Mouse (Mus musculus) ES-E14 (cell line): Measurements from ENCODE around the gene Doxl2.

ENCODE experiments used
- CHD2 ChIP-seq: IDR thresholded peaks from 2 replicates; pipeline ENCODE4 v1.6.1; 2014; ENCODE audit warnings: mild to moderate bottlenecking, low read depth, low read length, inconsistent platforms
- HCFC1 ChIP-seq: IDR thresholded peaks from 2 replicates; pipeline ENCODE4 v1.6.1; 2012; ENCODE audit warnings: low read length, inconsistent platforms, borderline replicate concordance; ENCODE audit not compliant: insufficient read depth
- MAFK ChIP-seq: IDR thresholded peaks from 2 replicates; pipeline ENCODE4 v1.6.1; 2014; ENCODE audit warnings: mild to moderate bottlenecking, low read depth, low read length, inconsistent platforms; ENCODE audit not compliant: insufficient read depth
- ZC3H11A ChIP-seq: IDR thresholded peaks from 2 replicates; pipeline ENCODE4 v1.6.1; 2012; ENCODE audit warnings: low read depth, mild to moderate bottlenecking, inconsistent platforms, low read length, borderline replicate concordance

DNA sequence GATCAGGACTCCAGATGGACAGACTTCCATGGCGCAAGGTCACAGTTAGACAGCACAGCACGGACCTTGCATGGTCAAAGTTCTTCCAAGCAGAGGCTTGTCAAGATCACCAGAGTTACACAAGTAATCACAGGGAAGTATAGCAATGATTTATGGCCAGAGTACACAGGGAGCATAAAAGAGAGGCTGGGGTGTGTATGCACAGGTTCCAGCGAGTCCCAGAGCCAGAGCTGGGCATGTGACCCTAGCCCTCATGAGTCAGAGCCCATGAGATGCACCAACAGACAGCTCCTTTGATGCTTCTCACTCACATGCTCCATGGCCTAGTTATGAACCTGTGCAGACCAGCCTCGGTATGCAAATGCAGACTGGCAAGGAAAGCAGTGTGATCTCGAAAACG lies 53.3 kb downstream of the Doxl2 start:
- no peak for TF ChIP-seq ZC3H11A
- no peak for TF ChIP-seq MAFK
- no peak for TF ChIP-seq CHD2
- no peak for TF ChIP-seq HCFC1
